Mouse (Mus musculus) neural tube, embryonic 15.5 days (tissue): ENCODE data around the gene Bpgm. TPM values are rescaled to one million over a fixed set of nuclear protein-coding genes. Genes with fewer than 3 reads are reported as not detected.

Experiments
- ATAC-seq: fragments of 200-750 bp; cut with Nextera tagmentation; 2 replicates; pipeline ENCODE4 v1.8.0; 2017; ENCODE audit warnings: mild to moderate bottlenecking, moderate TSS enrichment, moderate library complexity; ENCODE audit not compliant: low FRiP score
- H3K27ac ChIP-seq: fragments of 300-500 bp; sonication (generic); replicated peaks from 2 replicates; pipeline ENCODE4 v1.5.1; 2015; ENCODE audit warnings: mild to moderate bottlenecking, inconsistent platforms
- H3K27me3 ChIP-seq: fragments of 300-500 bp; sonication (generic); replicated peaks from 2 replicates; pipeline ENCODE4 v1.6.1; 2015; ENCODE audit warnings: inconsistent platforms
- H3K36me3 ChIP-seq: fragments of 300-500 bp; sonication (generic); 2 replicates; pipeline ENCODE4 v1.6.1; 2015; ENCODE audit warnings: inconsistent platforms
- H3K4me1 ChIP-seq: fragments of 300-500 bp; sonication (generic); 2 replicates; pipeline ENCODE4 v1.6.1; 2015; ENCODE audit warnings: inconsistent platforms
- H3K4me2 ChIP-seq: fragments of 300-500 bp; sonication (generic); 2 replicates; pipeline ENCODE4 v1.6.1; 2015; ENCODE audit warnings: inconsistent platforms, mild to moderate bottlenecking, moderate library complexity
- H3K4me3 ChIP-seq: fragments of 300-500 bp; sonication (generic); replicated peaks from 2 replicates; pipeline ENCODE4 v1.5.1; 2015; ENCODE audit warnings: mild to moderate bottlenecking, inconsistent platforms
- H3K9ac ChIP-seq: fragments of 300-500 bp; sonication (generic); replicated peaks from 2 replicates; pipeline ENCODE4 v1.6.1; 2015; ENCODE audit warnings: mild to moderate bottlenecking, inconsistent platforms
- H3K9me3 ChIP-seq: fragments of 300-500 bp; sonication (generic); replicated peaks from 2 replicates; pipeline ENCODE4 v1.6.1; 2016; ENCODE audit warnings: inconsistent platforms
- WGBS: fragments of 180-500 bp; shearing (Covaris S2); methylation state at CpG from one replicate; pipeline ENCODE4 v1.1.7; 2015; ENCODE audit warnings: mixed read lengths; 5-methylcytosine and 5-hydroxymethylcytosine counted together
- polyA plus RNA-seq: library from polyadenylated mRNA; unstranded; fragments of >200 nt; fragmentation: Nextera tagmentation; extraction: Ambion mirVana; gene quantifications from 2 replicates; pipeline ENCODE4 v1.2.1, GENCODE M21; 2015

Bpgm gene
- polyA plus RNA-seq, 1 experiment from 2014 or later, result 82.6 TPM

- no peaks in the 10 kb centered on the region for H3K4me1 ChIP-seq
- no peak overlapping the region for H3K27ac ChIP-seq
- no peaks in the 10 kb centered on the region for H3K9me3 ChIP-seq
- no peak for ATAC-seq
- no peak overlapping the region for H3K9ac ChIP-seq
- no peak overlapping the region for H3K4me2 ChIP-seq
- H3K36me3 ChIP-seq, result no peaks in the 10 kb centered on the region
- WGBS, result 73% methylated on average over 5 of the region's 5 CpGs
- H3K27me3 ChIP-seq, result no peaks in the 10 kb centered on the region
- no peak overlapping the region for H3K4me3 ChIP-seq
These were observed 57.9 kb downstream of the Bpgm start for GRCm38 (mm10) chr6:34533896-34534295.

GRCm38 (mm10) chr6:34542866-34543265 is 66.9 kb downstream of the Bpgm start:
- no peak overlapping the region for H3K4me3 ChIP-seq

GRCm38 (mm10) chr6:34543303-34544206 is 67.5 kb downstream of the Bpgm start:
- Histone ChIP-seq H3K9ac (no peak overlapping the region), H3K27me3 (no peaks in the 10 kb centered on the region), H3K9me3 (no peaks in the 10 kb centered on the region), H3K4me3 (no peak overlapping the region), H3K27ac (no peak overlapping the region), H3K4me1 (peaks cover 22% of the 10 kb centered on the region), H3K36me3 (no peaks in the 10 kb centered on the region), H3K4me2 (peak overlapping the region; percentile 28)
- no peak; the same call in 1 of the 2 replicates for ATAC-seq
- whole genome bisulfite sequencing, result 42% methylated on average over 21 of the region's 21 CpGs

More at GRCm38 (mm10) chr6:34542866-34543265, 66.9 kb downstream of the Bpgm start:
- H3K36me3 ChIP-seq, result no peaks in the 10 kb centered on the region
- H3K9ac ChIP-seq, result no peak overlapping the region
- H3K4me1 ChIP-seq, result peaks cover 17% of the 10 kb centered on the region
- no peaks in the 10 kb centered on the region for H3K27me3 ChIP-seq
- H3K9me3 ChIP-seq, result no peaks in the 10 kb centered on the region
- ATAC-seq, result no peak
- 80% methylated on average over 4 of the region's 4 CpGs for WGBS
- H3K4me2 ChIP-seq, result no peak overlapping the region
- H3K27ac ChIP-seq, result no peak overlapping the region

GRCm38 (mm10) chr6:34544207-34544602 is 68.2 kb downstream of the Bpgm start:
- ATAC-seq, result no peak
- Histone ChIP-seq H3K4me2 (0 out of 2 replicates have a peak overlapping the region, but pooled peaks have one; percentile 28), H3K4me3 (no peak overlapping the region), H3K27ac (no peak overlapping the region), H3K4me1 (peaks cover 25% of the 10 kb centered on the region), H3K27me3 (no peaks in the 10 kb centered on the region), H3K9ac (no peak overlapping the region), H3K9me3 (no peaks in the 10 kb centered on the region), H3K36me3 (no peaks in the 10 kb centered on the region)
- WGBS, result 64% methylated on average over 10 of the region's 10 CpGs

GRCm38 (mm10) chr6:34545286-34545685 is 69.3 kb downstream of the Bpgm start:
- Histone ChIP-seq H3K4me3 (no peak overlapping the region), H3K36me3 (no peaks in the 10 kb centered on the region), H3K9ac (no peak overlapping the region), H3K27me3 (no peaks in the 10 kb centered on the region), H3K9me3 (no peaks in the 10 kb centered on the region), H3K4me2 (no peak overlapping the region), H3K4me1 (peaks cover 25% of the 10 kb centered on the region), H3K27ac (no peak overlapping the region)
- ATAC-seq, result no peak
- WGBS, result 71% methylated on average over 10 of the region's 10 CpGs

- no peak overlapping the region for H3K4me2 ChIP-seq
- 38% methylated on average over 13 of the region's 13 CpGs for WGBS
- no peak overlapping the region for H3K4me3 ChIP-seq
- H3K9ac ChIP-seq, result no peak overlapping the region
- no peak for ATAC-seq
- H3K9me3 ChIP-seq, result 0 out of 2 replicates have a peak, but pooled peaks cover 4% of the 10 kb centered on the region
- H3K4me1 ChIP-seq, result peaks cover 17% of the 10 kb centered on the region
- no peaks in the 10 kb centered on the region for H3K27me3 ChIP-seq
- H3K27ac ChIP-seq, result 0 out of 2 replicates have a peak overlapping the region, but pooled peaks have one; percentile 24
- H3K36me3 ChIP-seq, result no peaks in the 10 kb centered on the region
These were observed 72.5 kb downstream of the Bpgm start for GRCm38 (mm10) chr6:34548406-34548990.

- no peak overlapping the region for H3K9ac ChIP-seq
- H3K4me1 ChIP-seq, result peaks cover 11% of the 10 kb centered on the region
- 0 out of 2 replicates have a peak, but pooled peaks cover 4% of the 10 kb centered on the region for H3K9me3 ChIP-seq
- ATAC-seq, result no peak
- no peaks in the 10 kb centered on the region for H3K27me3 ChIP-seq
- 41% methylated on average over 2 of the region's 2 CpGs for whole genome bisulfite sequencing
- no peak overlapping the region for H3K4me3 ChIP-seq
- H3K27ac ChIP-seq, result no peak overlapping the region
- no peaks in the 10 kb centered on the region for H3K36me3 ChIP-seq
- no peak overlapping the region for H3K4me2 ChIP-seq
These were observed 73.0 kb downstream of the Bpgm start for GRCm38 (mm10) chr6:34549017-34549416.

- Histone ChIP-seq H3K27ac (no peak overlapping the region), H3K4me3 (no peak overlapping the region), H3K9ac (no peak overlapping the region), H3K36me3 (no peaks in the 10 kb centered on the region), H3K27me3 (no peaks in the 10 kb centered on the region), H3K4me2 (no peak overlapping the region), H3K9me3 (0 out of 2 replicates have a peak, but pooled peaks cover 4% of the 10 kb centered on the region), H3K4me1 (peaks cover 8% of the 10 kb centered on the region; the same call in 1 of the 2 replicates)
- 94% methylated on average over 4 of the region's 4 CpGs for WGBS
- no peak for ATAC-seq
These were observed 76.6 kb downstream of the Bpgm start for GRCm38 (mm10) chr6:34552489-34553157.

GRCm38 (mm10) chr6:34554291-34554997 is 78.4 kb downstream of the Bpgm start:
- 60% methylated on average over 9 of the region's 9 CpGs for WGBS
- Histone ChIP-seq H3K9me3 (0 out of 2 replicates have a peak, but pooled peaks cover 4% of the 10 kb centered on the region), H3K27ac (no peak overlapping the region), H3K36me3 (no peaks in the 10 kb centered on the region), H3K9ac (no peak overlapping the region), H3K4me2 (no peak overlapping the region), H3K27me3 (no peaks in the 10 kb centered on the region), H3K4me3 (no peak overlapping the region), H3K4me1 (0 out of 2 replicates have a peak, but pooled peaks cover 4% of the 10 kb centered on the region)
- no peak for ATAC-seq
